Mouse (Mus musculus) layer of hippocampus, adult 6 months (tissue): Measurements from ENCODE around the gene Cyp2d40. TPM values are rescaled to one million over a fixed set of nuclear protein-coding genes. Genes with fewer than 3 reads are reported as not detected.

Experiments used
- long read RNA-seq, 2 experiments: library from polyadenylated mRNA; unstranded; transcript quantifications; one replicate each; pipeline ENCODE4 v2.0.0; 2019 to 2020
- microRNA-seq: library from miRNA; unstranded; fragments of <30 nt; microRNA quantifications from one replicate; pipeline ENCODE4 v1.2.0, GENCODE M21; 2020
- polyA plus RNA-seq: library from polyadenylated mRNA; unstranded; fragments of <200 nt; fragmentation: Nextera tagmentation; gene quantifications from 2 replicates; pipeline ENCODE4 v1.2.3, GENCODE M21; 2021

Gene Cyp2d40
- polyA plus RNA-seq: not detected in 2 replicates
- long read RNA-seq, experiment 1: 0 reads
- long read RNA-seq, experiment 2: 0 reads

GRCm38 (mm10) chr15:82763631-82764420, at the start of gene Cyp2d40:
Cyp2d40 (minus strand) TSS chr15:82764183.

GRCm38 (mm10) chr15:82794277-82794676, 30.3 kb upstream of the Cyp2d40 start, which contains the start of gene Cyp2d26:
Cyp2d26 (minus strand) TSS chr15:82794294.

Small RNAs within 50 kb of the gene (microRNA-seq; reads per million reads assigned to microRNA genes)
- not detected for gene Gm27618

Other genes starting within 250 kb of the Cyp2d40 start
- gene Cyp2d12, start 209.1 kb downstream of the Cyp2d40 start, polyA plus RNA-seq: not detected in 2 replicates
- gene Cyp2d34, start 143.2 kb downstream of the Cyp2d40 start, polyA plus RNA-seq: not detected in 2 replicates
- not detected in 2 replicates for gene Cyp2d26, start 30.1 kb upstream of the Cyp2d40 start, polyA plus RNA-seq
- 19.7 and 23.4 TPM in 2 replicates for gene Tcf20, start 223.7 kb upstream of the Cyp2d40 start, polyA plus RNA-seq